Mouse (Mus musculus) embryo, embryonic 10.5 days (tissue): ENCODE results near the gene Ltf.

Source experiments
- DNase-seq: peaks from one replicate; pipeline ENCODE4 v3.0.0-alpha.2; 2015; ENCODE audit warnings: low spot score

Gene Ltf

DNA sequence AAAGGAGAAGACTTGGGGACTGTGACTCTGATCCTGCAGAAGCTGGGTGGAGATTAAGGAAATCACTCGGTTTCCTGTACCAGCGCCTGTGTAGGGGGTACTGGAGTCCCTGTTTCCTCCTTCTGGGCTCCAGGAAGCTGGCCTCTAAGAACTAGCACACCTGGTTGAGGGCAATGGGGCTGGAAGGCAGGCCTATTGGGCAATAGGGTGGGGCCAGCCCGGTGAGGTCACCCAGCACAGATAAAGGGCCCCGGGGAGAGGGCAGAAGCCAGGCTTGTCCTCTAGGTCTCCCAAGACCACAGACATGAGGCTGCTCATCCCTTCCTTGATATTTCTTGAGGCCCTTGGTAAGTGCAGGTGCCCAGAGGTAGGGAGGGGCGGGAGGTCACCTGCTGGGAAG, at the start of gene Ltf:
Ltf (plus strand) TSS at position 250 of the 400 bp plus-strand sequence.
- no peak for DNase-seq

DNA sequence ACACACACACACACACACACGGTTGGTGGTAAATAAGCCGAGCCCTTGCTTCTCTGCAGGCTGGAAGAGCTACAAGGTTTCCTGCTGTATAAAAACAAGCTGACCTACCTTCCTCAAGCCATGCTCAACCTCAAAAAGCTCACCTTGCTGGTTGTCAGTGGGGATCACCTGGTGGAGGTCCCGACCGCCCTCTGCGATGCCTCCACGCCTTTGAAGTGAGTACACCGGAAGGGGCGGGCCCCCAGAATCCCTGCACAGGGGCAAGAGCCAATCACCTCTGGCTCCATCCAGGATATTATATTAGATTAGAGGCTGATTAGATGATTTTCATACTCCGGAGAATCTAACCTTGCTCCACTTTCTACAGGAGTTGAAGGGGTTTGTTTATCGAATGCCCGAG, 39.7 kb upstream of the Ltf start:
- DNase-seq, result no peak

DNA sequence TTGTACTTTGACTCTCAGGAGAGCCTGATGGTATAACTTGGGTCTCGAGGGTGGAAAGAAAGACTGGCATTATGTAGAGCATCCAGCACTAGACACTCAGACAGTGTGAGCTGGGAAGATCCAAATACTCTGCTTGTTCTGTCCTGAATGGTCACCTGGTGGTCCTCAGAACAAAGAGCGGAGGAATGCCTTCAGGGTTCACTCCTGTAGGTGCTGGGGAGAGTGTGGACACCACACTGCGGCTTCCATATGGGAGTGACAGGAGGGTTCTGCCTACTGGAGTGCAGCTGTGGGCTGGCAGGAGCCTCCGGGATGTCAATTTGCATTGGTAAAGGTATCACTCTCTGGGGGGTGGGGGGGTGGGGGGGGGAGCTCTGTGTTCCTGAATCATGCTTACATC, 36.7 kb upstream of the Ltf start:
- no peak for DNase-seq

DNA sequence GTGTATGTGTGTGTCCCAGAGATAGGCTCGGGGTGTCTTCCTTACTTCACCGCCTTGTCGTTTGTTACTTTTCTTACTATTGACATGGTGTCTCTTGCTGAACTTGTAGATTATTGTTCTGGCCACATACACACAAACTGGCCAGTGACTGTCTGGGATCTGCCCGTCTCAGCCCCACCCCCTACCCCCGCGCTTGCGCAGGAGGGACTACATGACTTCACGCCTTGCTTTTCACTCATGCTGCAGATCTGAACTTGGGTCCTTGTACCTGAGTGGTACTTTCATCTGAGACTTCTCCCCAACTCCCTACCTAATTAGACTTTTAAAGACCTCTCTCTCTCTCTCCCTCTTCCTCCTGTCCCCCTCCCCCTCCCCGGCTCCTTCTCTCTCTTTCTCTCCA, 35.0 kb upstream of the Ltf start:
- DNase-seq, result no peak

DNA sequence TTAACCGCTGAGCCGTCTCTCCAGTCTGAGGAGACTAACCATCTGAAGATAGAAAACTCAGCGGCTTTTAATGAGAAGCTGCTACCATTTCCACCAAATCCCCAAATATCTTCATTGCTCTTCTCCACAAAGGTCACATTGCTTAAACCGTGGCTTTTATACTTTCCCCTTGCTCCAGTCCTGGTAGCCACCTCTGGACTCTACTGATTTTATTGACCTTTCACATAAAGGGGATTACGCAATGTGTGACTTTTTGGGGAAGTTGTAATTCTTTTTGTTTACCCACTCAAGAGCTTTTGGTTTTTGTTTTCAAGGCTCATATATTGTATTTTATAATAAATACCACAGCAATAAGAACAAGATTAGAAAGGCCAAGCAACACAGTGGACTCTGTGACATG, 33.5 kb upstream of the Ltf start:
- no peak for DNase-seq

DNA sequence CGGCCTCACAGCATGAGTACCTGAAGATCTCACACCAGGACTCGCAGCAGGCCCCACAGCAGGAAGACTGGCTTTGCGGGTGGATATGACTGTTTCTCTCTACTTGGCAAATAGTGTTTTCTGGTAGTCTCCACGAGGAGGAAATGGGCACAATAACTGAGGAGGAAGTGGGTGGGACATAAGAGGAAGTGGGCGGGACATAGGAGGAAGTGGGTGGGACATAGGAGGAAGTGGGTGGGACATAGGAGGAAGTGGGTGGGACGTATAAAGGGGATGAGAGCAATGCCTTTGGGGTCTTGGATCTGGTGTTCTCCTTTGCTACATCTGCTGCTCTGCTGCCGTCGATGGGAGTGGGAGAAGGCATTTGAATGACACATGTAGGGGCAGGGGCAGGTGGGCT, 33.1 kb upstream of the Ltf start:
- no peak for DNase-seq

DNA sequence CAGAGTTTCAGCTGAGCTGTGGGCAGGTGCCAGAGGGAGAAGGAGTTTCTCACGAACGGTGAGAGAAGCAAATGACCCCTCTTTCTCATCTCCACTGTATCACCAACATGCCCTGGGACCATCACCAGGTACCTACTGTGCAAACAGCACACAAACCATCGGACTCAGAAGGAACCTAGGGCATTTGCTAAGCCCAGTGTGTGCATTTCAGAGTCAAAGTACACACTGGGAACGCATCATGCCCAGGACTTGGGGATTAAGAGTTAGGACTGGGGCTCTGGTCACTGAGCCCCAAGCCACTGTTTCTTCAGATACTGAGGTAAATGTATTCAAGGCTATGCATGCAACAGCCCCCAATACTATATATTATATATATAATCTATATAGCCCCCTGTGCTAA, 31.7 kb upstream of the Ltf start:
- DNase-seq, result no peak

- no peak for DNase-seq
Measured at GRCm38 (mm10) chr9:110988078-110988477, 31.0 kb upstream of the Ltf start.

- no peak for DNase-seq
Measured at GRCm38 (mm10) chr9:110989141-110989540, 29.9 kb upstream of the Ltf start.

GRCm38 (mm10) chr9:110989543-110989942, 29.5 kb upstream of the Ltf start:
- DNase-seq, result no peak

DNA sequence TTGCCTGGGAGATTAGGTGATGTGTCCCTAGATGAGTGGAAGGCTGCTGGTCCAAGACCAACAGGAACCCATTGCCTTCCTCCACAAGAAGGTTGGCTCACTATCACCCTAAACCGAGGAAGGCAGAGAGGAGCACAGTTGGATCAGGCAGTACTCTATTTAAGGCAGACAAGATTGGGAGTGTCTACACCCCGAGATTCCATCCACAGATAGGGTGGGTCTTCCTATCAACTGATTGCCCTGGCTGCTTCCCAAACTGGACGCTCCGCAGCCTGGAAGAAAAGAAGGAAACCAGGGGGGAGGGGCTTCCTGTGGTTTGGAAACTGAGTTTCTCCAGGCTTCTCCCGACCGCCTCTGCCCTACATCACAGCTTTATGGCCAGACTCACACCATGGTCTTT, 28.9 kb upstream of the Ltf start, which contains the start of gene Rtp3:
Rtp3 (minus strand) TSS at position 380 of the 400 bp plus-strand sequence.
- no peak for DNase-seq

DNA sequence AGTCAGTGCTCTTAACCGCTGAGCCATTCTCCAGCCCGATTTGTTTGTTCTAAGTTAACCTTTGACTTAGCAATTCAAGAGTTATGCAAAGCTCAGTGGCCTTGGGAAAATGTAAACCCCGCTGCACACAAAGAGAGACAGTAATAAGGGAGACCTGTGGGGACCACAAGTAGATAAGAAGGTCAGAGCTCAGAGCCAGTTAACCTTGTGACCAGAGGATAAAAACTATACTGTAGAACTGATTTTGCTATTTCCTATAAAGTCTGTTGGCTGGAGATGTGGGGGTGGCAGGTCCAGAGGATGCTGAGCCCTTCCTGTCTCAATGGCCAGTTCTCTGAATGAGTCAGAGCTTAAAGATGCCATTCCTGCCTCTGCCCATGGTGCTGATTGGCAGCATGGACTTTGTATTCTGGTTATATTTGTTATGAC, 25.8 kb upstream of the Ltf start:
- DNase-seq, result no peak

- peak; percentile 91 for DNase-seq
Measured at GRCm38 (mm10) chr9:110994716-110995172, 24.3 kb upstream of the Ltf start.

DNA sequence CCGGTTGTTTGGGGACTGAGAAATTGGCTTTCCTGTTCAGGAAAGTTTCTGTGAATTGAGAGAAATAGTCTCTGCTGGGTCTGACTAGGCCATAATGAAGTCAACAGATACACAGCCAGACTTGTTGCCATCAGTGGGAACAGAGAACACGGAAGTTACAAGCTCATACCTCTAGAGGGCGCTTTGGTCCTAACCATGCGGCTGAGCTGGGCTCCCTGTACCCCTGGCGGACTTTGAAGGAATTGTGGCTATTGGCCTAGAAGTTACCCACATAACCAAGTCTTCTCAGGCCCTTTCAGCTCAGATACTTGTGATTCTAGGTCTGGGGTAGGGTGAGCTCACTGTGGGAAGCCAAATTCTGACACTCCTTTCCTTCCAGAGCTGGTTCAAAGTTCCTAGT, 21.8 kb upstream of the Ltf start:
- DNase-seq, result peak; percentile 92

- DNase-seq, result no peak
Measured at GRCm38 (mm10) chr9:110999056-110999455, 20.0 kb upstream of the Ltf start.

DNA sequence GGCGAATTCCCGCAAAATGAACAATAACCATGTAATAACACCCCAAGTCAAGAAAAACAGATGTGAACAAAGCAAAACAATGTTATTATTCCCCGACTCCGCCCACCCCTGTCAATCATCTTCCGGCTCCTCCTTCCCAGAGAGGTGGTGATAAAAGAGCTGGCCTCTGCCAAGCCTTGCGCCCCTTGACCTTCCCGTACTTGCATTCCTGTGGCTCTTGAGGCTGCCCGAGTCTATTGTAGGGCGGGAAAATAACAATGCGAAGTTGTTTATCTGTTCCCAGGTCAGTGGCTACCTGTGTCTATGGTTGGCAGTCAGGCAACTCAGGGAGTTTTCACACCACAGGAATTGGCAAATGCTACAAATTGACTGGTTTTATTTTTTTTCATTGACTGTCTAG, 19.2 kb upstream of the Ltf start:
- no peak for DNase-seq

DNA sequence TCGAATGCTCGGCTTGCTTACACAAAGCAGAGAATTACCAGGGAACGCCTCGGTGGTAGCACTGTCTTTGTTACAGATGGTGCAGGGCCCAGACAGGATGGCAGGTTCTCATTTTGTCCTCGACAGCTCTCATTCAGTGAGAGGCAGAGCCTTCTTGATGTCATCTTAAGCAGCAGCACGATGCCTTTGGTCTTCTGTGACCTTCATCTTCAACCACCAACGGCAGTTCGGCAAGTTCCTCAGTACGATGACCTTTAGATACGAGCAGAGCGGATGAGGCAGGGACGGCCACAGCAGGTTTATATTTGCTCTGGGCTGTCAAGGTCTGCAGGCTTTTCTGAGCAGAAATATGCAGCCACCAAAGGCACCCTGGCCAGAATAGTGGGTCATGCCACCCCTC, 17.4 kb upstream of the Ltf start:
- DNase-seq, result no peak

DNA sequence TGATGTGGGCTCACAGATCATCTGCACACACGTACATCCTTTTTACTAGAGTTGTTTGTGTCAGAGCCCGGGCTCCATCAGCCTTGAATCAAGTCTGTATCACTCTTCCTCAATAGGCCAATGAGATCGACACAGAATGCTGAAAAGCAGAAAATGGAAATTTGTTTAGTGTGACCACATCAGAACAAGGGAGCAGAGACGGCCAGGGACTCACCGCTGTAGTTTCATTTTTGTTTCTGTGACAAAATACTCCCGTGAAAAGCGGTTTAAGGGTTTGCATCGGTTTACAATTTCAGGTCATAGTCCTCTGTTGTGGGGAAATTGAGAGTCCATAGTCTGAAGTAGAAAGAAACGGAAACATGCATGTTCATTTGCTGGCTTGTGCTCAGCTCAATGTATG, 15.8 kb upstream of the Ltf start:
- DNase-seq, result no peak

DNA sequence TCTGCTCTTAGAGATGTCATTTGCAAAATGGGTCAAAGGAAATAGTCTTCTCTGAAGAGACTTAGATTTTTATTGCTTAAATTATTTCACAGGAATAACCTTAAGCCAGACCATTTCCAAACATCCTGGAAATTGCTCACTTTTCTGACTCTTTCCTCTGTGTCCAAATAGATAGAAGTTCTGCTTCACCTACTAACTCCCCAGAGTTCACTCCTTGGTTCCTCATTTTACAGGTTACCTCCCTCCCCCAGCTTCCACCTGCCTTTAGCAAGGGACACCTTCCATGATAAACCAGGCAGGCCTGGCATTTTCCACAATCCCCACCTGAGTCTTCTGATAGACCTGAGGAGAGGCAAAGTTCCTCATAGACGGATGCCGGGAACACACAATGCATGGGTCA, 12.5 kb upstream of the Ltf start:
- DNase-seq, result no peak

DNA sequence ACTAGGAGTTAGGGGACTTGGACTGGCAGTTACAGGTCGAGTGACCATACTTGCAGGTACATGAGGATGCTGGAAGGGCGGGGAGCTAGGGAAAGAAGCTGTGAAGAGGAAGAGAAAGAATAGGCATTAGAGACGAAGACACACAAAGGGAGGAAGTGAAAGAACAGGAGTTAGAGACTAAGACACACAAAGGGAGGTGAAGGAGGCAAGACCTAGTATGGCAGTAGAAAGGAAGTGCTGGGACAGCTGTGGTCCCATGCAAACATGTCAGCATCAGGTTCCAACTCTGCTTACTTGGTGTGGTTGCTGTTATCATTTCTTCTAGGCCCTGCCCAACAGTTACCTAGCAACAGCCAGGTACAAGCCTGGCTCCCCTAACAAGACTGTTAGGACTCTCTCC, 9.3 kb upstream of the Ltf start:
- DNase-seq, result no peak

DNA sequence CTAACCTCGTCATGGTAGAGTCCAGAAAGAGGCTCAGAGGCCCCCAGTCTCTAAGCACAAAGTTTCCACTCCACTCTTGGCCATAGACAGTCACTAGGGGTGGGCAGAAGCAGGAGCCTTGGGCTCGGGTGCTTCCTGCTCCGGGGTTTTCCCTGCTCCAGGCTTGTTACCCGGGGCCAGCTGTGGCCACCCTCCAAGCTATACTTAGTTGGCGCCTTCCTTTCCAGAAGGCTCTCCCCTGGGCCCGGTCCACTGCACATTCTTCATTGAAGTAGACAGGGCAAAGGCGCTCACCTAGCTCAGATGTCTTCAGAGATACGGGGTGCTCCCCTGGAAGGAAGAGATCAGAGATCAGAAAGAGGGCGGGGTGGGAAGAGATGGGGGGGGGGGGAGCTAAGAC, 7.5 kb upstream of the Ltf start:
- DNase-seq, result no peak

GRCm38 (mm10) chr9:111012041-111012440, 7.0 kb upstream of the Ltf start:
- DNase-seq, result no peak

DNA sequence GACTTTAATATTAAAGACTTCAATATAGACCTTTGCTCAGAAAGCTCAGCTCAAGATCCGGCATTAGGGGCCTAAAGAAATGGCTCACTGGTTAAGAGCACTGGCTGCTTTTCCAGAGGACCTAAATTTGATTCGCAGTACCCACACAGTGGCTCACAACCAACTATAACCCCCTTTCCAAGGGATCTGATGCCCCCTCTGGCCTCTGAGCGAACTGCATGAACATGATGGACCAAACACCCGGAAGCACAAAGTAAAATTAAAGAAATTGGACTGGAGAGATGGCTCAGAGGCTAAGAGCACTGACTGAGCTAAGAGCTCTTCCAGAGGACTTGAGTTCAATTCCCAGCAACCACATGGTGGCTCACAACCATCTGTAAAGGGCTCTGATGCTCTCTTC, 3.4 kb upstream of the Ltf start:
- DNase-seq, result peak; percentile 10

DNA sequence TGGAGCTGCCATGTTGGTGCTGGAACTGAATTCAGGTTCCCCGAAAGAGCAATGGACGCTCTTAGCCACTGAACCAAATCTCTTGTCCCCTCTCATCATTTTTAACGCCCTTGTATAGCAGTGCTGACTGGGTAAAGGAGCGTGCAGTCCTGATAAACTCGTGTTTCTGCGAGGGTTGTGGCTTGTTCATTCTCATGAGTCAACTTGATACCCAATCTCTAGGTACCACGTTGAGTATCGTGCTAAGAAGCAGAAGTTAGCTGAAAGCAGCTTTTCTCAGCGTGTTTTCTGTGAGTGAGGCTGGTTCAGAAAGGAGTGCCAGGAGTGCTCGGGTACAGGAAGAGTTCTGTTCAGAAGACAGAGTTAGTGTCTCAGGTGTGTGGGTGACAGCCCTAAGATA, 7.7 kb downstream of the Ltf start:
- no peak for DNase-seq

DNA sequence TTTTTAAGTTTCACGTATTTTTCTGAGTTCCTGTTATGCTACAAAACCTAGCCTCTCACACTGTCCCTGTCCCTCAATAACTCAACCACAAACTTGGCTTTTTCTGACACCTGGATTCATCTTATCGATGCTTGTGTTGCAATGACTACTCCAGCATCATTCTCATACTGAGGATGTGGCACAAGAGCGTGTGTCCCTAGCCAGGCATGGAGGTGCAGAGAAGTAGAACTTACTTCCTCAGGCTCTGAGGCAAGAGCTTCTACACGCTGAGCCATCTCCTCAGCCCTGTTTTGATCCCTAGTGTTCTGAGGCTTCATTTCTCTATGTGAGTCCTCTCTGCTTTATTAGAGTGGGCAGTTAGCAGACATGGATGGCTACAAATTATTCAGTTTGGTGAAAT, 14.6 kb downstream of the Ltf start:
- no peak for DNase-seq
